Comparison of ENCODE assay signal across 16 mouse cellular contexts in the genomic region with DNA sequence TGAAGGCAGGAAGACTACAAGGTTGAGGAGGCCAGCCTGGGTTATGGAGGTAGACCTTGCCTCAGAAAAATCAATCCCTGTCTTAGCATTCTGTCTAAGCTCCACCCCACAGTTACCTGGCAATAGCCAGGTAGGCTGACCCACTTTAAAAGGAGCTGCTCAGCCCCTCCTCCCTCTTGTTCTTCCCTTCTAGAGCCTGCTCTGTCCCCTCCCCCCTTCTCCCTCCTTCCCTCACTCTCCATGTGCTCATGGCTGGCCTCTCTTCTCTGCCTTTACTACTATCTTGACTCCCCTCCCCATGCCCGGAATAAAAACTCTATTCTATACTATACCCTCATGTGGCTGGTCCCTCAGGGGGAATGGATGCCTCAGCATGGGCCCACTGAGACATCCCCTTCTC. TPM values are rescaled to one million over a fixed set of nuclear protein-coding genes. Genes with fewer than 3 reads are reported as not detected.
A peak's percentile ranks its signal among the peaks of the same experiment; 100 is the strongest.
DNase-seq lines count a peak whose midpoint lies in the region; ATAC-seq and TF ChIP-seq lines count a peak whose summit lies in the region.
"Had no signal": no experiment of that assay in that cellular context is flagged by ENCODE, and none has a peak within 500 bp of the region (broad histone marks: within the 10 kb centered on the region; RNA-seq: fewer than 3 reads in every experiment).

No protein-coding gene starts in this region.

- peaks cover 22% of the 10 kb centered on the region for H3K4me1 ChIP-seq in liver, adult 2 months (ENCODE audit: control insufficient read depth, insufficient read depth, low read length)
- peaks cover 27% of the 10 kb centered on the region for H3K4me1 ChIP-seq in embryonic facial prominence, embryonic 13.5 days
- peaks cover 34% of the 10 kb centered on the region for H3K4me1 ChIP-seq in midbrain, embryonic 13.5 days (replicated peaks)

- DNase-seq in liver, adult 2 months (ENCODE audit: extremely low read depth, low read depth, low spot score) = no peak
- DNase-seq in liver = no peak
- DNase-seq in lung, adult 18-20 months = peak; percentile 35 to 69
- no peak for DNase-seq in cerebellum, postnatal 36 days

- no peak overlapping the region for H3K4me3 ChIP-seq in liver, adult 2 months (ENCODE audit: insufficient read depth, low read depth, low read length)
- no peak overlapping the region for H3K4me3 ChIP-seq in embryonic facial prominence, embryonic 13.5 days
- no peak overlapping the region for H3K4me3 ChIP-seq in midbrain, embryonic 13.5 days (replicated peaks)
- H3K4me3 ChIP-seq: midbrain, embryonic 12.5 days; stomach, embryonic 15.5 days had no signal

- no peak for TF ChIP-seq POLR2A in liver, adult 2 months (IDR thresholded peaks at IDR 0.05; ENCODE audit: extremely low read depth, insufficient read depth, low read length)

- no peak for TF ChIP-seq CTCF in liver, adult 2 months (IDR thresholded peaks at IDR 0.05; ENCODE audit: low read depth, low read length)

- H3K79me2 ChIP-seq in liver, adult 2 months (ENCODE audit: control insufficient read depth, insufficient read depth, low read length) = peaks cover 16% of the 10 kb centered on the region

- H3K36me3 ChIP-seq in liver, adult 2 months (ENCODE audit: control insufficient read depth, insufficient read depth, low read length) = peaks cover 13% of the 10 kb centered on the region
- H3K36me3 ChIP-seq in embryonic facial prominence, embryonic 13.5 days = peaks cover 49% of the 10 kb centered on the region
- H3K36me3 ChIP-seq in midbrain, embryonic 13.5 days = peaks cover 40% of the 10 kb centered on the region

- peak overlapping the region; percentile 14; the same call in 1 of the 2 replicates for H3K4me2 ChIP-seq in embryonic facial prominence, embryonic 13.5 days
- H3K4me2 ChIP-seq in midbrain, embryonic 13.5 days (replicated peaks) = no peak overlapping the region

- H3K9ac ChIP-seq in liver, adult 2 months (ENCODE audit: low read depth, low read length) = no peak overlapping the region
- no peak overlapping the region for H3K9ac ChIP-seq in embryonic facial prominence, embryonic 13.5 days
- H3K9ac ChIP-seq in midbrain, embryonic 13.5 days (replicated peaks) = no peak overlapping the region
- H3K9ac ChIP-seq: midbrain, embryonic 12.5 days; stomach, embryonic 15.5 days had no signal

- ATAC-seq in embryonic facial prominence, embryonic 13.5 days (ENCODE audit: insufficient number of reproducible peaks, insufficient read depth, low FRiP score, low TSS enrichment, low read depth) = no peak
- no peak for ATAC-seq in erythroid progenitor cell, adult 5-6 weeks (replicated peaks; ENCODE audit: low FRiP score, poor library complexity, severe bottlenecking)
- no peak for ATAC-seq in midbrain, embryonic 13.5 days
- ATAC-seq: forebrain, embryonic 14.5 days had no signal

- H3K27me3 ChIP-seq in liver, adult 2 months (ENCODE audit: control insufficient read depth, insufficient read depth, low read length) = no peaks in the 10 kb centered on the region
- H3K27me3 ChIP-seq in embryonic facial prominence, embryonic 13.5 days = no peaks in the 10 kb centered on the region
- no peaks in the 10 kb centered on the region for H3K27me3 ChIP-seq in midbrain, embryonic 13.5 days
- H3K27me3 ChIP-seq: midbrain, embryonic 12.5 days; stomach, embryonic 15.5 days had no signal

- WGBS in liver, adult 2 months = 67% methylated on average over 1 of the region's 1 CpGs
- 54% methylated on average over 1 of the region's 1 CpGs for WGBS in embryonic facial prominence, embryonic 13.5 days
- 70% methylated on average over 1 of the region's 1 CpGs for WGBS in midbrain, embryonic 13.5 days

- peak overlapping the region; percentile 5; the same call in 1 of the 2 replicates for H3K27ac ChIP-seq in liver, adult 2 months (replicated peaks; ENCODE audit: insufficient read depth, low read depth, low read length)
- no peak overlapping the region for H3K27ac ChIP-seq in embryonic facial prominence, embryonic 13.5 days
- H3K27ac ChIP-seq in midbrain, embryonic 13.5 days = no peak overlapping the region
- H3K27ac ChIP-seq: midbrain, embryonic 12.5 days; stomach, embryonic 15.5 days had no signal

- no peaks in the 10 kb centered on the region for H3K9me3 ChIP-seq in embryonic facial prominence, embryonic 13.5 days
- H3K9me3 ChIP-seq in midbrain, embryonic 13.5 days = no peaks in the 10 kb centered on the region
- H3K9me3 ChIP-seq: G1E; midbrain, embryonic 12.5 days; stomach, embryonic 15.5 days had no signal

RNA-seq across cellular contexts. Expression of a gene that starts 2.8 kb away (rescaled TPM):
- total RNA-seq in liver, adult 2 months (2014; rRNA removed) = 15.4 and 23.3 TPM in 2 replicates
- 28.8 and 33.1 TPM in 2 replicates for polyA plus RNA-seq in liver, adult 2 months (2012; rRNA removed)
- 30.1 and 43.4 TPM in 2 replicates for polyA plus RNA-seq in embryonic facial prominence, embryonic 13.5 days (2015; fragmentation: Nextera tagmentation; extraction: Ambion mirVana)
- total RNA-seq in erythroid progenitor cell, adult 5-6 weeks (2015; ENCODE audit: low replicate concordance) = 24.9 and 35.6 TPM in 2 replicates
- 31.8 and 40.2 TPM in 2 replicates for total RNA-seq in erythroid progenitor cell, adult 5-6 weeks (2017; ENCODE audit: low replicate concordance)
- 51.7 and 56.8 TPM in 2 replicates for polyA plus RNA-seq in midbrain, embryonic 13.5 days (2015; fragmentation: Nextera tagmentation; extraction: Ambion mirVana)

RNA-seq across cellular contexts. Expression of a gene that starts 7.2 kb away (rescaled TPM):
- total RNA-seq in liver, adult 2 months (2014; rRNA removed) = 83.2 and 94.1 TPM in 2 replicates
- polyA plus RNA-seq in liver, adult 2 months (2012; rRNA removed) = 69.5 and 80.8 TPM in 2 replicates
- 133 and 146 TPM in 2 replicates for polyA plus RNA-seq in embryonic facial prominence, embryonic 13.5 days (2015; fragmentation: Nextera tagmentation; extraction: Ambion mirVana)
- 143 and 183 TPM in 2 replicates for total RNA-seq in erythroid progenitor cell, adult 5-6 weeks (2015; ENCODE audit: low replicate concordance)
- 140 and 476 TPM in 2 replicates for total RNA-seq in erythroid progenitor cell, adult 5-6 weeks (2017; ENCODE audit: low replicate concordance)
- 135 and 153 TPM in 2 replicates for polyA plus RNA-seq in midbrain, embryonic 13.5 days (2015; fragmentation: Nextera tagmentation; extraction: Ambion mirVana)

RNA-seq across cellular contexts. Expression of a gene that starts 8.8 kb away (rescaled TPM):
- total RNA-seq in liver, adult 2 months (2014; rRNA removed) = 30.3 and 33.8 TPM in 2 replicates
- 60.0 and 71.6 TPM in 2 replicates for polyA plus RNA-seq in liver, adult 2 months (2012; rRNA removed)
- 126 and 139 TPM in 2 replicates for polyA plus RNA-seq in embryonic facial prominence, embryonic 13.5 days (2015; fragmentation: Nextera tagmentation; extraction: Ambion mirVana)
- total RNA-seq in erythroid progenitor cell, adult 5-6 weeks (2015; ENCODE audit: low replicate concordance) = 42.8 and 69.2 TPM in 2 replicates
- 19.0 and 29.3 TPM in 2 replicates for total RNA-seq in erythroid progenitor cell, adult 5-6 weeks (2017; ENCODE audit: low replicate concordance)
- 151 and 154 TPM in 2 replicates for polyA plus RNA-seq in midbrain, embryonic 13.5 days (2015; fragmentation: Nextera tagmentation; extraction: Ambion mirVana)

RNA-seq across cellular contexts. Expression of a gene that starts 19.5 kb away (rescaled TPM):
- total RNA-seq in liver, adult 2 months (2014; rRNA removed) = not detected in 2 replicates
- polyA plus RNA-seq in liver, adult 2 months (2012; rRNA removed) = 0.06 TPM in 1 of 2 replicates, not detected in the other
- polyA plus RNA-seq in embryonic facial prominence, embryonic 13.5 days (2015; fragmentation: Nextera tagmentation; extraction: Ambion mirVana) = 0.14 TPM in 1 of 2 replicates, not detected in the other
- not detected in 2 replicates for total RNA-seq in erythroid progenitor cell, adult 5-6 weeks (2015; ENCODE audit: low replicate concordance)
- total RNA-seq in erythroid progenitor cell, adult 5-6 weeks (2017; ENCODE audit: low replicate concordance) = not detected in 2 replicates
- polyA plus RNA-seq in midbrain, embryonic 13.5 days (2015; fragmentation: Nextera tagmentation; extraction: Ambion mirVana) = not detected in 2 replicates
- total RNA-seq: G1E; gastrocnemius, postnatal 25 days; layer of hippocampus, adult 8-10 months had no signal
- polyA plus RNA-seq: activated CD4-positive, CD25-positive, alpha-beta regulatory T cell, adult 4 months; forebrain, embryonic 14.5 days; G1E; heart, postnatal 0 days; lung, embryonic 16.5 days; midbrain, embryonic 12.5 days had no signal

RNA-seq across cellular contexts. Expression of a gene that starts 26.0 kb away (rescaled TPM):
- total RNA-seq in liver, adult 2 months (2014; rRNA removed) = 19.9 and 21.9 TPM in 2 replicates
- 55.2 and 75.4 TPM in 2 replicates for polyA plus RNA-seq in liver, adult 2 months (2012; rRNA removed)
- 36.7 and 38.2 TPM in 2 replicates for polyA plus RNA-seq in embryonic facial prominence, embryonic 13.5 days (2015; fragmentation: Nextera tagmentation; extraction: Ambion mirVana)
- total RNA-seq in erythroid progenitor cell, adult 5-6 weeks (2015; ENCODE audit: low replicate concordance) = 4.3 and 10.5 TPM in 2 replicates
- total RNA-seq in erythroid progenitor cell, adult 5-6 weeks (2017; ENCODE audit: low replicate concordance) = 1.4 and 2.8 TPM in 2 replicates
- polyA plus RNA-seq in midbrain, embryonic 13.5 days (2015; fragmentation: Nextera tagmentation; extraction: Ambion mirVana) = 61.7 and 64.3 TPM in 2 replicates

Comparison
In these comparisons a context has a peak if more than half of its experiments do, and no peak if none do; other contexts are left out.
1. DNase-seq: peak in lung, adult 18-20 months (2 of 2); none in liver, adult 2 months (single experiment), liver (single experiment) and cerebellum, postnatal 36 days (0 of 2).